Mouse (Mus musculus): ENCODE measurements around the gene Egflam. TPM values are rescaled to one million over a fixed set of nuclear protein-coding genes. Genes with fewer than 3 reads are reported as not detected.

Egflam gene
- total RNA-seq, 1 experiment: 0.54 TPM

DNA sequence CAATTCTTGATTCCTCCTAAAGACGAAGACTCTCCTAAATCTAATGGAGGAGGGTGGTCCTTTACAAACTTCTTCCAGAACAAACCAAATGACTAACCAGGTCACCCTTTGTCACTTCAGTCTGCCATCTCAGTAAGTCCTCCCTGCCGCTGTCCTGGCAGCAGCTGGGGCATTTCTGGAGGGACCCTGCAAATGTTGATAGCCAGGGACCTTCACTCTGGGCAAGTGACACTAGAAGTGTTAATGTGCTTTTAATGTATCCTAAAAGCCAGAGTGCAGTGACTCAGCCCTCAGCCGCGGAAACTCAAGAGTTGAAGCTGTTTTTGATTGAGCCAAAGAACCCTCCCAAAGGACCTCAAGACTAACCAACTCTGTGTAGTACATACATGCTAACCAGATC lies 207.1 kb downstream of the Egflam start:
- in situ Hi-C loops (cut with MboI; ENCODE audit: low sequenced_read_pairs in 2 of 2, unreplicated experiment in 2 of 2): loop anchor here in 1 of 2 experiments (25.0 kb wide), 1 partner anchor 921 kb away; the partner anchor contains the start of gene Nup155
- H3K4me1 ChIP-seq (ENCODE audit: control insufficient read depth in 2 of 2, insufficient read depth in 2 of 2, low read length in 2 of 2, poor library complexity in 1 of 2): peaks cover 0 to 4% of the 10 kb centered on the region in 2 experiments; a peak in 1 of 4 replicates
- TF ChIP-seq CHD2 (IDR thresholded peaks at IDR 0.05; ENCODE audit: low read depth, low read length) (no peak), HCFC1 (IDR thresholded peaks at IDR 0.05; ENCODE audit: borderline replicate concordance, insufficient read depth, low read length) (no peak), MAFK (IDR thresholded peaks at IDR 0.05; ENCODE audit: insufficient read depth, low read depth, low read length) (no peak), ZNF384 (IDR thresholded peaks at IDR 0.05; ENCODE audit: low read depth, low read length) (no peak), ZC3H11A (IDR thresholded peaks at IDR 0.05; ENCODE audit: borderline replicate concordance, low read depth, low read length) (no peak)

DNA sequence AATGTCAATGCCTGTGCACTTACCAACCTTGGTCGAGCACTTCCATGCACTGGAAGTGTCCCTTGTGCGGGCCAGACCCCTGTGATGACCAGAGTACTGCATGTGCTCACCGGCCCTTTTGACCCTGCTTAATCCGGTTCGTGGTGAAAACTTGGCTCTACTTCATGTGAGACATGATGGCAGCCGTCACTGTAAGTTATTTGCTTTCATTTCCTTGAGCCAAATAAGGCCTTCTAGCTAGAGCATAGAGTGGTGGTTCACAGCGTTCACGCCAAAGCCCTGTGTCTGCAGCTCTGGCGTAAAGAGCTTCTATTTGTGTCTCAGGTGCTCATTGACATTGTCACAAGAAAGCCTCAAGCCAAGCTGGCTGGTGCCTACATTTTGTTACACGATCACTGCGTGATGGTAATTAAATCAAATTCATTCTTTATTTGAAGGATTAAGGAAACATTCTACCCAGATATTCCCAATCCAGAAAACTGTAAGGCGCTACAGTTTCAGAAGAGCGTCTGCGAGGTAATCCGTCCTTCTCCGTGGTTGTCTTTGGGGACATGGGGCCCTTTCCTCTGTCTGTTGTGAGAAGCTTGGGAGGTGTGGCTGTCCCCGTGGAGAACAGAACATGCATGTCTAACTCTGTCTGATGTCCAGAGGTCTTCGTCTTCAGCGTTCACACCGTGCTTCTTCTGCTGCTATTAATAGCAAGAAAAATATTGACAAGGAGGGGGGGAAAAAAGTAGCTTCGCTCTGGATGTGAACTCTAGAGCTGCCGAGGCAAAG lies 208.3 kb downstream of the Egflam start:
- no peak for DNase-seq (ENCODE audit: low read depth, low spot score)
- Histone ChIP-seq H3K9me3 (ENCODE audit: control insufficient read depth, insufficient read depth, low read depth, low read length) (no peaks in the 10 kb centered on the region), H3K9ac (ENCODE audit: insufficient read depth, low read depth, low read length, poor library complexity, severe bottlenecking) (no peak overlapping the region), H3K27ac (ENCODE audit: insufficient read depth, low read depth, low read length, poor library complexity, severe bottlenecking) (no peak overlapping the region), H3K4me3 (ENCODE audit: insufficient read depth in 1 of 2, low read depth in 1 of 2, low read length in 2 of 2, poor library complexity in 1 of 2, severe bottlenecking in 1 of 2) (no peak overlapping the region), H3K36me3 (ENCODE audit: control insufficient read depth, insufficient read depth, low read length, poor library complexity, severe bottlenecking) (peaks cover 50% of the 10 kb centered on the region), H3K4me1 (ENCODE audit: control insufficient read depth in 2 of 2, insufficient read depth in 2 of 2, low read length in 2 of 2, poor library complexity in 1 of 2) (peaks cover 0 to 4% of the 10 kb centered on the region in 2 experiments; a peak in 1 of 4 replicates)
- TF ChIP-seq MAFK (IDR thresholded peaks at IDR 0.05; ENCODE audit: insufficient read depth, low read depth, low read length) (no peak), HCFC1 (IDR thresholded peaks at IDR 0.05; ENCODE audit: borderline replicate concordance, insufficient read depth, low read length) (no peak), ZNF384 (IDR thresholded peaks at IDR 0.05; ENCODE audit: low read depth, low read length) (no peak), CHD2 (IDR thresholded peaks at IDR 0.05; ENCODE audit: low read depth, low read length) (no peak), ZC3H11A (IDR thresholded peaks at IDR 0.05; ENCODE audit: borderline replicate concordance, low read depth, low read length) (no peak)
- in situ Hi-C loops (cut with MboI; ENCODE audit: low sequenced_read_pairs in 2 of 2, unreplicated experiment in 2 of 2): loop anchor here in 1 of 2 experiments (25.0 kb wide), 1 partner anchor 922 kb away; the partner anchor contains the start of gene Nup155

More for the DNA sequence above, 207.1 kb downstream of the Egflam start:
- no peak overlapping the region for H3K9ac ChIP-seq (ENCODE audit: insufficient read depth, low read depth, low read length, poor library complexity, severe bottlenecking)
- no peak overlapping the region for H3K27ac ChIP-seq (ENCODE audit: insufficient read depth, low read depth, low read length, poor library complexity, severe bottlenecking)
- DNase-seq (ENCODE audit: low read depth, low spot score): no peak
- no peak overlapping the region for H3K4me3 ChIP-seq (ENCODE audit: insufficient read depth in 1 of 2, low read depth in 1 of 2, low read length in 2 of 2, poor library complexity in 1 of 2, severe bottlenecking in 1 of 2)
- peaks cover 43% of the 10 kb centered on the region for H3K36me3 ChIP-seq (ENCODE audit: control insufficient read depth, insufficient read depth, low read length, poor library complexity, severe bottlenecking)
- H3K9me3 ChIP-seq (ENCODE audit: control insufficient read depth, insufficient read depth, low read depth, low read length): no peaks in the 10 kb centered on the region

DNA sequence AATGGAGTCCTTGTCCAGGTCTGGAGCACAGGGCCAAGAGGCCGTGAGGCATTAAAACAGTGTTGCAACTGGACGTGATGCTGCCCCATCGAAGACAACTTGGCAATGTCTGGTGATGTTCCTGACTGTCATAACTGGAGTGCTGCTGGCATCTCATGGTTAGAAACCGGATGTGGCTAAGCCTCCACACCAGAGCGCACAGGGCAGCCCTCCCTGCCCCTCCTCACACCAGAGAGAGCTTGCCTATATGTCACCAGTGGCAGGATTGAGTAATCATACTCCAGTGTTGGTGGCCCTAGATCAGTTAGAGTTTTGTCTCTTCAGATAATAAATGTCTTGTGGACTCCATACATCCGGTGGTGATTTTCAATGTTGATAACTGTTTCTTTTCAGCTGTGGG lies 210.5 kb downstream of the Egflam start:
- in situ Hi-C loops (cut with MboI; ENCODE audit: low sequenced_read_pairs in 2 of 2, unreplicated experiment in 2 of 2): loop anchor here in 1 of 2 experiments (25.0 kb wide), 1 partner anchor 925 kb away; the partner anchor contains the start of gene Nup155
- DNase-seq (ENCODE audit: low read depth, low spot score): no peak
- Histone ChIP-seq H3K27ac (ENCODE audit: insufficient read depth, low read depth, low read length, poor library complexity, severe bottlenecking) (no peak overlapping the region), H3K4me1 (ENCODE audit: control insufficient read depth in 2 of 2, insufficient read depth in 2 of 2, low read length in 2 of 2, poor library complexity in 1 of 2) (no peaks in the 10 kb centered on the region), H3K9ac (ENCODE audit: insufficient read depth, low read depth, low read length, poor library complexity, severe bottlenecking) (no peak overlapping the region), H3K4me3 (ENCODE audit: insufficient read depth in 1 of 2, low read depth in 1 of 2, low read length in 2 of 2, poor library complexity in 1 of 2, severe bottlenecking in 1 of 2) (no peak overlapping the region), H3K36me3 (ENCODE audit: control insufficient read depth, insufficient read depth, low read length, poor library complexity, severe bottlenecking) (peaks cover 56% of the 10 kb centered on the region), H3K9me3 (ENCODE audit: control insufficient read depth, insufficient read depth, low read depth, low read length) (no peaks in the 10 kb centered on the region)
- TF ChIP-seq CHD2 (IDR thresholded peaks at IDR 0.05; ENCODE audit: low read depth, low read length) (no peak), ZC3H11A (IDR thresholded peaks at IDR 0.05; ENCODE audit: borderline replicate concordance, low read depth, low read length) (no peak), HCFC1 (IDR thresholded peaks at IDR 0.05; ENCODE audit: borderline replicate concordance, insufficient read depth, low read length) (no peak), MAFK (IDR thresholded peaks at IDR 0.05; ENCODE audit: insufficient read depth, low read depth, low read length) (no peak), ZNF384 (IDR thresholded peaks at IDR 0.05; ENCODE audit: low read depth, low read length) (no peak)

DNA sequence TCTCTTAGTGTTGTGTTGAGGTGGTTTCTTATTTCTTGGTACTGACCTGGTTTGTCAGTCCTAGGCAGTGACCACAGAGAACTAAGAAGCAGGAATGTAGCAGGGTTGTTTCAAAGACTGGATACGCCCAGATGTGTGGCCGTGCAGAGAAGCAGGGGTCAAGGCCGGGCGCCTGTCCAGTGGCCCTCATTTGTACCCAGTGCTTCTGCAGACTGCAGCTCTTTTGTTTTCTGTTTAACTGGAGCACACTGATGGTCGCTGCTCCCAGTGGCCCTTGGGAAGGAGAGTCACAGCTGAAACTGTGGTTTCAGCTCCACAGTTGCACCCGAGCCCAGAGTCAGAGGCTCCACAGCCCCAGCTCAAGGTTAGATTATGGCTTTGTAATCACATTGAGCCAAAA lies 217.6 kb downstream of the Egflam start:
- DNase-seq (ENCODE audit: low read depth, low spot score): no peak
- Histone ChIP-seq H3K27ac (ENCODE audit: insufficient read depth, low read depth, low read length, poor library complexity, severe bottlenecking) (no peak overlapping the region), H3K4me3 (ENCODE audit: insufficient read depth in 1 of 2, low read depth in 1 of 2, low read length in 2 of 2, poor library complexity in 1 of 2, severe bottlenecking in 1 of 2) (no peak overlapping the region), H3K36me3 (ENCODE audit: control insufficient read depth, insufficient read depth, low read length, poor library complexity, severe bottlenecking) (peaks cover 42% of the 10 kb centered on the region), H3K9me3 (ENCODE audit: control insufficient read depth, insufficient read depth, low read depth, low read length) (no peaks in the 10 kb centered on the region), H3K4me1 (ENCODE audit: control insufficient read depth in 2 of 2, insufficient read depth in 2 of 2, low read length in 2 of 2, poor library complexity in 1 of 2) (peaks cover 0 to 2% of the 10 kb centered on the region in 2 experiments; a peak in 3 of 4 replicates), H3K9ac (ENCODE audit: insufficient read depth, low read depth, low read length, poor library complexity, severe bottlenecking) (no peak overlapping the region)
- TF ChIP-seq MAFK (IDR thresholded peaks at IDR 0.05; ENCODE audit: insufficient read depth, low read depth, low read length) (no peak), ZC3H11A (IDR thresholded peaks at IDR 0.05; ENCODE audit: borderline replicate concordance, low read depth, low read length) (no peak), CHD2 (IDR thresholded peaks at IDR 0.05; ENCODE audit: low read depth, low read length) (no peak), HCFC1 (IDR thresholded peaks at IDR 0.05; ENCODE audit: borderline replicate concordance, insufficient read depth, low read length) (no peak)
- in situ Hi-C loops (cut with MboI; ENCODE audit: low sequenced_read_pairs in 2 of 2, unreplicated experiment in 2 of 2): loop anchor here in 1 of 2 experiments (25.0 kb wide), 1 partner anchor 932 kb away; the partner anchor contains the start of gene Nup155

Data from ES-E14 (cell line).